In the genomic region with DNA sequence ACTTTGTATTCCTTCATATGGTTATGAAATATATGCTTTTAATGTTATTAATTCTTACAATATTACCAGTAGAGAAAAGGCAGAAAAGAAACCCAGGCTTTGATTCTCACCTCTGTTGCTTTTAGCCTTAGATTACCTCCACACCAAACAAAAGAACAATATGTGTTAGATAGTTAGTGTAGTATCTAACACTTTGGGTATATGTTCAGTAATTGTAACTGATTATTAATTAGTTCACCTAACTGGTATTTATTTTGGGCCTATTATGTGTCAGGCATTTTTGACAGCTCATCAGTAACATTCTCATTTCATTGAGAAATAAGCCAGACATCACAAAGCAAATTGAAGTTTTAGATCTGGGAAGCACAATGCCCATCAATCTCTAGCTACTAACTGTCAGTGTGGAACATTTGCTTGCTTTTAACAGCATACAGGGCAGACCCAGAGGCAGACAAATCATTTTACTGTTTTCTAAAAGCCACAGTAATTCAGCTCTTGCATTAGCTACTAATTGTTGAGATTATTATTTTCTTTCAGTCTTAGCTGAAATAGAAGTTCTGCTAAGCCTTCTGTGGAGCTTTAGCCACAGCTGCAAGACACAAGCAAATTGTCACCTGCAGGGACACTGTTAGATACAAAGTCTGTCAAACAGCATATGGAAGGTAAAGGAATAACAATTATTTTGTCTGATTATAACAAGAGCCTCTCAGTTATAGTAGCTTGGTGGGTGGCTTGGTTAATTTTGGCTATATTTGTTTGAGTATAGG, we compare ENCODE assay signal across 17 mouse cellular contexts.
DNase-seq lines count a peak whose midpoint lies in the region; ATAC-seq lines count a peak whose summit lies in the region.
"Had no signal": no experiment of that assay in that cellular context is flagged by ENCODE, and none has a peak within 500 bp of the region (broad histone marks: within the 10 kb centered on the region; RNA-seq: fewer than 3 reads in every experiment).

No protein-coding gene starts in this region.

- DNase-seq in frontal cortex, adult 2 months (ENCODE audit: extremely low spot score in 1 of 2, low spot score in 1 of 2), result no peak
- no peak for DNase-seq in neural tube, embryonic 11.5 days (ENCODE audit: low spot score)
- DNase-seq in neural tube, embryonic 10.5 days (ENCODE audit: extremely low spot score, low spot score), result no peak
- DNase-seq in kidney, postnatal 25 days, result no peak
- no peak for DNase-seq in thymus, postnatal 4 days
- DNase-seq: gastrocnemius, postnatal 10 days; heart, adult 2 months; retina, postnatal 1 day had no signal

- ATAC-seq in frontal cortex, adult (ENCODE audit: low TSS enrichment), result peak; percentile 52; the same call in 1 of the 2 replicates
- ATAC-seq in neural tube, embryonic 11.5 days (ENCODE audit: insufficient read depth, low FRiP score, low TSS enrichment), result peak; percentile 75; the same call in 1 of the 2 replicates
- ATAC-seq in midbrain, embryonic 12.5 days (ENCODE audit: low FRiP score, low read depth), result peak; percentile 70
- ATAC-seq in kidney, embryonic 15.5 days (replicated peaks; ENCODE audit: low FRiP score), result no peak
- ATAC-seq: inflammation-experienced regulatory T-cells, adult 6 months; lung, postnatal 0 days had no signal

- no peaks in the 10 kb centered on the region for H3K9me3 ChIP-seq in neural tube, embryonic 11.5 days (ENCODE audit: control insufficient read depth, low read length)
- H3K9me3 ChIP-seq in midbrain, embryonic 12.5 days, result no peaks in the 10 kb centered on the region
- no peaks in the 10 kb centered on the region for H3K9me3 ChIP-seq in kidney, embryonic 15.5 days (replicated peaks)
- H3K9me3 ChIP-seq: embryonic facial prominence, embryonic 12.5 days; limb, embryonic 12.5 days; neural tube, embryonic 13.5 days had no signal

- no peaks in the 10 kb centered on the region for H3K27me3 ChIP-seq in neural tube, embryonic 11.5 days (ENCODE audit: control insufficient read depth, insufficient read depth, low read length)
- no peaks in the 10 kb centered on the region for H3K27me3 ChIP-seq in midbrain, embryonic 12.5 days
- no peaks in the 10 kb centered on the region for H3K27me3 ChIP-seq in kidney, embryonic 15.5 days
- H3K27me3 ChIP-seq: embryonic facial prominence, embryonic 12.5 days; limb, embryonic 12.5 days; neural tube, embryonic 13.5 days had no signal

- H3K4me3 ChIP-seq in neural tube, embryonic 11.5 days (ENCODE audit: low read depth, low read length), result no peak overlapping the region
- no peak overlapping the region for H3K4me3 ChIP-seq in midbrain, embryonic 12.5 days
- H3K4me3 ChIP-seq in kidney, embryonic 15.5 days (replicated peaks), result no peak overlapping the region
- H3K4me3 ChIP-seq: embryonic facial prominence, embryonic 12.5 days; heart, adult 2 months; limb, embryonic 12.5 days; neural tube, embryonic 13.5 days had no signal

- H3K4me2 ChIP-seq in neural tube, embryonic 11.5 days (ENCODE audit: low read depth), result no peak overlapping the region
- H3K4me2 ChIP-seq in midbrain, embryonic 12.5 days (replicated peaks), result no peak overlapping the region
- no peak overlapping the region for H3K4me2 ChIP-seq in kidney, embryonic 15.5 days
- H3K4me2 ChIP-seq: embryonic facial prominence, embryonic 12.5 days; limb, embryonic 12.5 days; neural tube, embryonic 13.5 days had no signal

- H3K27ac ChIP-seq in neural tube, embryonic 11.5 days (ENCODE audit: low read depth, low read length), result no peak overlapping the region
- H3K27ac ChIP-seq in midbrain, embryonic 12.5 days (replicated peaks), result peak overlapping the region; percentile 25; the same call in 1 of the 2 replicates
- no peak overlapping the region for H3K27ac ChIP-seq in kidney, embryonic 15.5 days
- H3K27ac ChIP-seq: embryonic facial prominence, embryonic 12.5 days; heart, adult 2 months; limb, embryonic 12.5 days; liver, embryonic 14.5 days; neural tube, embryonic 13.5 days had no signal

- H3K4me1 ChIP-seq in neural tube, embryonic 11.5 days (ENCODE audit: control insufficient read depth, insufficient read depth, low read length), result no peaks in the 10 kb centered on the region
- 0 out of 2 replicates have a peak, but pooled peaks cover 7% of the 10 kb centered on the region for H3K4me1 ChIP-seq in midbrain, embryonic 12.5 days
- no peaks in the 10 kb centered on the region for H3K4me1 ChIP-seq in kidney, embryonic 15.5 days
- H3K4me1 ChIP-seq: embryonic facial prominence, embryonic 12.5 days; limb, embryonic 12.5 days had no signal

- H3K36me3 ChIP-seq in neural tube, embryonic 11.5 days (ENCODE audit: control insufficient read depth, insufficient read depth, low read length), result no peaks in the 10 kb centered on the region
- H3K36me3 ChIP-seq in midbrain, embryonic 12.5 days, result no peaks in the 10 kb centered on the region
- no peaks in the 10 kb centered on the region for H3K36me3 ChIP-seq in kidney, embryonic 15.5 days
- H3K36me3 ChIP-seq: embryonic facial prominence, embryonic 12.5 days; limb, embryonic 12.5 days; neural tube, embryonic 13.5 days had no signal

- H3K9ac ChIP-seq in neural tube, embryonic 11.5 days (ENCODE audit: low read length), result no peak overlapping the region
- H3K9ac ChIP-seq in midbrain, embryonic 12.5 days (replicated peaks), result no peak overlapping the region
- no peak overlapping the region for H3K9ac ChIP-seq in kidney, embryonic 15.5 days
- H3K9ac ChIP-seq: embryonic facial prominence, embryonic 12.5 days; limb, embryonic 12.5 days; liver, embryonic 14.5 days; neural tube, embryonic 13.5 days had no signal
